ENCODE assay signal across 8 mouse cellular contexts in the genomic region with DNA sequence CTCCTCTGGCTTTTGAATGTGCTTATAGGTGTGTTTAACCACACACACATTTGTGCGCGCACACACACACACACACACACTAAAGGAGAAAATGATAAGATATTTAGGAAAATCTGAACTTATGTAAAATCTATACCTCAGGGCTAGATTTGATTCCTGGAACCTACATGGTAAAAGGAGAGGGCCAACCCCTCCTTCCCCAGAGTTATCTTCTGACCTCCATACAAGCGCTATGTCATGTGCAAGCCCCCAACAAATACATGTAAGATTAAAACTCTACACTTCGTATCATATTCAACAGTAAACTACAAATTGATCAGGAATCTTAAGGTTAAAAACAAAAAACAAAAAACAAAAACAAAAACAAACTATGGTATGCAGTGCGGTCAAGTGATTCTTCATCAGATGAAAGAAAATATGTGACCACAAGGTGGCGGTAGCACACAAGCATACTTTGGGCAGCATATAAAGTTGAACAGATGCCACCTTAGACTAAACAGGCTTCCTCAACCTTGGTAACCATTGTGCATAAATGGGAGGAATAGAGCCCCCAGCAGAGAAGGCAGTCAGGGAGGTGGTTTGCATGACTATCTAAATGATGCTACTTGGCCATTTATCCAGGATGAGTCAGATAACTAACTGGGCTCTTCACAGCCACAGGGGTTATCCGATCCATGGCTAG. TPM values are rescaled to one million over a fixed set of nuclear protein-coding genes. Genes with fewer than 3 reads are reported as not detected.
DNase-seq lines count a peak whose midpoint lies in the region; ATAC-seq lines count a peak whose summit lies in the region.

No protein-coding gene starts in this region.

- H3K27me3 ChIP-seq in heart, embryonic 12.5 days (replicated peaks) = peaks cover 8% of the 10 kb centered on the region; the same call in 1 of the 2 replicates
- H3K27me3 ChIP-seq in forebrain, embryonic 15.5 days = no peaks in the 10 kb centered on the region; the same call in 1 of the 2 replicates
- H3K27me3 ChIP-seq in intestine, embryonic 15.5 days (replicated peaks) = no peaks in the 10 kb centered on the region
- no peaks in the 10 kb centered on the region for H3K27me3 ChIP-seq in midbrain, embryonic 13.5 days
- H3K27me3 ChIP-seq in stomach, embryonic 14.5 days (ENCODE audit: control insufficient read depth, insufficient read depth, low read length) = no peaks in the 10 kb centered on the region

- H3K27ac ChIP-seq in heart, embryonic 12.5 days (ENCODE audit: poor library complexity, severe bottlenecking) = no peak overlapping the region
- H3K27ac ChIP-seq in forebrain, embryonic 15.5 days (replicated peaks) = 0 out of 2 replicates have a peak overlapping the region, but pooled peaks have one; percentile 0
- H3K27ac ChIP-seq in intestine, embryonic 15.5 days = no peak overlapping the region
- H3K27ac ChIP-seq in midbrain, embryonic 13.5 days = no peak overlapping the region
- H3K27ac ChIP-seq in stomach, embryonic 14.5 days (ENCODE audit: low read length) = no peak overlapping the region

- no peak for ATAC-seq in heart, embryonic 12.5 days (ENCODE audit: insufficient number of reproducible peaks, low FRiP score)
- ATAC-seq in forebrain, embryonic 15.5 days (replicated peaks) = peak; percentile 61
- ATAC-seq in intestine, embryonic 15.5 days = peak; percentile 69
- ATAC-seq in midbrain, embryonic 13.5 days = peak; percentile 76
- peak; percentile 46; the same call in 1 of the 2 replicates for ATAC-seq in stomach, embryonic 14.5 days (ENCODE audit: insufficient number of reproducible peaks, insufficient read depth, low FRiP score, low read depth)

- no peak overlapping the region for H3K4me2 ChIP-seq in heart, embryonic 12.5 days
- H3K4me2 ChIP-seq in forebrain, embryonic 15.5 days (replicated peaks) = no peak overlapping the region
- no peak overlapping the region for H3K4me2 ChIP-seq in intestine, embryonic 15.5 days (replicated peaks)
- H3K4me2 ChIP-seq in midbrain, embryonic 13.5 days (replicated peaks) = no peak overlapping the region
- no peak overlapping the region for H3K4me2 ChIP-seq in stomach, embryonic 14.5 days (replicated peaks; ENCODE audit: low read depth, low read length)

- no peak overlapping the region for H3K9ac ChIP-seq in heart, embryonic 12.5 days
- no peak overlapping the region for H3K9ac ChIP-seq in forebrain, embryonic 15.5 days (replicated peaks)
- no peak overlapping the region for H3K9ac ChIP-seq in intestine, embryonic 15.5 days
- no peak overlapping the region for H3K9ac ChIP-seq in midbrain, embryonic 13.5 days (replicated peaks)
- no peak overlapping the region for H3K9ac ChIP-seq in stomach, embryonic 14.5 days (replicated peaks; ENCODE audit: low read depth, low read length)

- H3K36me3 ChIP-seq in heart, embryonic 12.5 days = peaks cover 32% of the 10 kb centered on the region
- peaks cover 36% of the 10 kb centered on the region for H3K36me3 ChIP-seq in forebrain, embryonic 15.5 days
- peaks cover 29% of the 10 kb centered on the region for H3K36me3 ChIP-seq in intestine, embryonic 15.5 days
- H3K36me3 ChIP-seq in midbrain, embryonic 13.5 days = peaks cover 35% of the 10 kb centered on the region
- H3K36me3 ChIP-seq in stomach, embryonic 14.5 days (ENCODE audit: control insufficient read depth, insufficient read depth, low read length) = peaks cover 25% of the 10 kb centered on the region

- DNase-seq in heart, adult 9 months (ENCODE audit: low spot score in 2 of 2) = peak; percentile 8 to 36
- peak; percentile 75 for DNase-seq in c-Kit-positive CD71-positive TER-119-positive erythroid progenitor cells, embryonic 14.5 days (ENCODE audit: low spot score)
- peak; percentile 24 for DNase-seq in left cerebral cortex, postnatal 36 days (ENCODE audit: low spot score in 2 of 2)

- no peaks in the 10 kb centered on the region for H3K4me1 ChIP-seq in heart, embryonic 12.5 days (replicated peaks)
- 0 out of 2 replicates have a peak, but pooled peaks cover 2% of the 10 kb centered on the region for H3K4me1 ChIP-seq in forebrain, embryonic 15.5 days
- H3K4me1 ChIP-seq in intestine, embryonic 15.5 days (replicated peaks) = no peaks in the 10 kb centered on the region
- H3K4me1 ChIP-seq in midbrain, embryonic 13.5 days (replicated peaks) = no peaks in the 10 kb centered on the region
- no peaks in the 10 kb centered on the region for H3K4me1 ChIP-seq in stomach, embryonic 14.5 days (ENCODE audit: control insufficient read depth, insufficient read depth, low read length)

- 57% methylated on average over 7 of the region's 7 CpGs for WGBS in heart, embryonic 12.5 days
- WGBS in forebrain, embryonic 15.5 days = 53% methylated on average over 7 of the region's 7 CpGs
- WGBS in intestine, embryonic 15.5 days = 52% methylated on average over 7 of the region's 7 CpGs
- WGBS in midbrain, embryonic 13.5 days = 56% methylated on average over 7 of the region's 7 CpGs
- WGBS in stomach, embryonic 14.5 days = 55% methylated on average over 7 of the region's 7 CpGs

- no peak overlapping the region for H3K4me3 ChIP-seq in heart, embryonic 12.5 days
- H3K4me3 ChIP-seq in forebrain, embryonic 15.5 days = no peak overlapping the region
- H3K4me3 ChIP-seq in intestine, embryonic 15.5 days (replicated peaks) = no peak overlapping the region
- H3K4me3 ChIP-seq in midbrain, embryonic 13.5 days (replicated peaks) = no peak overlapping the region
- no peak overlapping the region for H3K4me3 ChIP-seq in stomach, embryonic 14.5 days (ENCODE audit: low read depth, low read length)

- intact Hi-C loops in left cerebral cortex, postnatal 36 days (cut with DNase I) = loop anchor here (2.0 to 10.0 kb wide), 3 partner anchors 78 to 178 kb away; a partner anchor contains a TSS

- peaks cover 23% of the 10 kb centered on the region for H3K9me3 ChIP-seq in heart, embryonic 12.5 days (replicated peaks)
- H3K9me3 ChIP-seq in forebrain, embryonic 15.5 days = no peaks in the 10 kb centered on the region
- H3K9me3 ChIP-seq in intestine, embryonic 15.5 days = peaks cover 6% of the 10 kb centered on the region; the same call in 1 of the 2 replicates
- H3K9me3 ChIP-seq in midbrain, embryonic 13.5 days = peaks cover 7% of the 10 kb centered on the region
- peaks cover 13% of the 10 kb centered on the region for H3K9me3 ChIP-seq in stomach, embryonic 14.5 days (ENCODE audit: control insufficient read depth, low read depth, low read length)

RNA-seq across cellular contexts. Expression of a gene that starts 6.9 kb away (rescaled TPM):
- 14.8 and 15.0 TPM in 2 replicates for polyA plus RNA-seq in heart, embryonic 12.5 days (2016; fragmentation: Nextera tagmentation; extraction: Ambion mirVana)
- polyA plus RNA-seq in forebrain, embryonic 15.5 days (2015; fragmentation: Nextera tagmentation; extraction: Ambion mirVana) = 19.7 and 22.6 TPM in 2 replicates
- polyA plus RNA-seq in intestine, embryonic 15.5 days (2015; fragmentation: Nextera tagmentation; extraction: Ambion mirVana) = 11.9 and 14.7 TPM in 2 replicates
- 10 to 100 TPM; 25.1 to 26.0 TPM for total RNA-seq in left cerebral cortex, postnatal 36 days (2021)
- polyA plus RNA-seq in midbrain, embryonic 13.5 days (2015; fragmentation: Nextera tagmentation; extraction: Ambion mirVana) = 17.5 and 20.1 TPM in 2 replicates
- 29.9 and 32.7 TPM in 2 replicates for polyA plus RNA-seq in stomach, embryonic 14.5 days (2014; fragmentation: Nextera tagmentation; extraction: Ambion mirVana)

RNA-seq across cellular contexts. Expression of a gene that starts 25.6 kb away (rescaled TPM):
- 12.4 and 14.0 TPM in 2 replicates for polyA plus RNA-seq in heart, embryonic 12.5 days (2016; fragmentation: Nextera tagmentation; extraction: Ambion mirVana)
- 30.7 and 34.0 TPM in 2 replicates for polyA plus RNA-seq in forebrain, embryonic 15.5 days (2015; fragmentation: Nextera tagmentation; extraction: Ambion mirVana)
- polyA plus RNA-seq in intestine, embryonic 15.5 days (2015; fragmentation: Nextera tagmentation; extraction: Ambion mirVana) = 15.1 and 15.7 TPM in 2 replicates
- 10 to 100 TPM; 26.3 to 29.5 TPM for total RNA-seq in left cerebral cortex, postnatal 36 days (2021)
- polyA plus RNA-seq in midbrain, embryonic 13.5 days (2015; fragmentation: Nextera tagmentation; extraction: Ambion mirVana) = 33.1 and 35.4 TPM in 2 replicates
- 25.2 and 27.5 TPM in 2 replicates for polyA plus RNA-seq in stomach, embryonic 14.5 days (2014; fragmentation: Nextera tagmentation; extraction: Ambion mirVana)

RNA-seq across cellular contexts. Expression of a gene that starts 54.3 kb away (rescaled TPM):
- polyA plus RNA-seq in heart, embryonic 12.5 days (2016; fragmentation: Nextera tagmentation; extraction: Ambion mirVana) = 62.1 and 62.2 TPM in 2 replicates
- 160 and 167 TPM in 2 replicates for polyA plus RNA-seq in forebrain, embryonic 15.5 days (2015; fragmentation: Nextera tagmentation; extraction: Ambion mirVana)
- 55.1 and 62.4 TPM in 2 replicates for polyA plus RNA-seq in intestine, embryonic 15.5 days (2015; fragmentation: Nextera tagmentation; extraction: Ambion mirVana)
- total RNA-seq in left cerebral cortex, postnatal 36 days (2021) = 10 to 100 TPM; 39.8 to 44.1 TPM
- polyA plus RNA-seq in midbrain, embryonic 13.5 days (2015; fragmentation: Nextera tagmentation; extraction: Ambion mirVana) = 143 and 151 TPM in 2 replicates
- 94.0 and 94.9 TPM in 2 replicates for polyA plus RNA-seq in stomach, embryonic 14.5 days (2014; fragmentation: Nextera tagmentation; extraction: Ambion mirVana)

Comparison
In these comparisons a context has a peak if more than half of its experiments do, and no peak if none do; other contexts are left out.
1. DNase-seq: peak in every context shown above with its lines; median percentile 75 in c-Kit-positive CD71-positive TER-119-positive erythroid progenitor cells, embryonic 14.5 days; 24 in left cerebral cortex, postnatal 36 days; 22 in heart, adult 9 months.